Mouse (Mus musculus): Measurements from ENCODE around the gene Enho.
"Not testable (repeated sequence)": the region's sequence is repeated elsewhere in the genome, so short reads cannot be mapped to it uniquely, and the experiment has no call there.

The Enho gene

GRCm38 (mm10) chr4:41639913-41640507 lies at the start of gene Enho:
TSS of gene Enho (minus strand) at chr4:41640324.
- peak; percentile 96 for DNase-seq (ENCODE audit: low spot score)

GRCm38 (mm10) chr4:41688562-41688961 lies 48.4 kb upstream of the Enho start:
- not testable (repeated sequence) for DNase-seq (ENCODE audit: low spot score)

- DNase-seq (ENCODE audit: low spot score): peak; percentile 69
Measured at GRCm38 (mm10) chr4:41685882-41686492, 45.9 kb upstream of the Enho start.

GRCm38 (mm10) chr4:41684931-41685453 lies 44.9 kb upstream of the Enho start:
- not testable (repeated sequence) for DNase-seq (ENCODE audit: low spot score)

GRCm38 (mm10) chr4:41684131-41684930 lies 44.2 kb upstream of the Enho start:
- not testable (repeated sequence) for DNase-seq (ENCODE audit: low spot score)

- DNase-seq (ENCODE audit: low spot score): not testable (repeated sequence)
Measured at GRCm38 (mm10) chr4:41683303-41683702, 43.2 kb upstream of the Enho start.

- no peak for DNase-seq (ENCODE audit: low spot score)
Measured at GRCm38 (mm10) chr4:41682789-41683188, 42.7 kb upstream of the Enho start.

GRCm38 (mm10) chr4:41681947-41682346 lies 41.8 kb upstream of the Enho start:
- no peak for DNase-seq (ENCODE audit: low spot score)

- DNase-seq (ENCODE audit: low spot score): no peak
Measured at GRCm38 (mm10) chr4:41681176-41681575, 41.1 kb upstream of the Enho start.

GRCm38 (mm10) chr4:41679291-41679690 lies 39.2 kb upstream of the Enho start:
- DNase-seq (ENCODE audit: low spot score): no peak

GRCm38 (mm10) chr4:41678863-41679262 lies 38.7 kb upstream of the Enho start:
- DNase-seq (ENCODE audit: low spot score): no peak

- DNase-seq (ENCODE audit: low spot score): no peak
Measured at GRCm38 (mm10) chr4:41677006-41677629, 37.0 kb upstream of the Enho start.

- no peak for DNase-seq (ENCODE audit: low spot score)
Measured at GRCm38 (mm10) chr4:41676248-41677005, 36.3 kb upstream of the Enho start.

- no peak for DNase-seq (ENCODE audit: low spot score)
Measured at GRCm38 (mm10) chr4:41673186-41673585, 33.1 kb upstream of the Enho start.

GRCm38 (mm10) chr4:41672522-41672963 lies 32.4 kb upstream of the Enho start:
- DNase-seq (ENCODE audit: low spot score): peak; percentile 56

GRCm38 (mm10) chr4:41671963-41672480 lies 31.9 kb upstream of the Enho start:
- no peak for DNase-seq (ENCODE audit: low spot score)

GRCm38 (mm10) chr4:41671500-41671899 lies 31.4 kb upstream of the Enho start:
- DNase-seq (ENCODE audit: low spot score): no peak

- no peak for DNase-seq (ENCODE audit: low spot score)
Measured at GRCm38 (mm10) chr4:41670836-41671235, 30.7 kb upstream of the Enho start.

GRCm38 (mm10) chr4:41666646-41667045 lies 26.5 kb upstream of the Enho start:
- no peak for DNase-seq (ENCODE audit: low spot score)

- DNase-seq (ENCODE audit: low spot score): peak; percentile 51
Measured at GRCm38 (mm10) chr4:41665009-41665675, 25.0 kb upstream of the Enho start.

GRCm38 (mm10) chr4:41664533-41664932 lies 24.4 kb upstream of the Enho start:
- no peak for DNase-seq (ENCODE audit: low spot score)
